ENCODE assay signal across 17 mouse cellular contexts in the genomic region with DNA sequence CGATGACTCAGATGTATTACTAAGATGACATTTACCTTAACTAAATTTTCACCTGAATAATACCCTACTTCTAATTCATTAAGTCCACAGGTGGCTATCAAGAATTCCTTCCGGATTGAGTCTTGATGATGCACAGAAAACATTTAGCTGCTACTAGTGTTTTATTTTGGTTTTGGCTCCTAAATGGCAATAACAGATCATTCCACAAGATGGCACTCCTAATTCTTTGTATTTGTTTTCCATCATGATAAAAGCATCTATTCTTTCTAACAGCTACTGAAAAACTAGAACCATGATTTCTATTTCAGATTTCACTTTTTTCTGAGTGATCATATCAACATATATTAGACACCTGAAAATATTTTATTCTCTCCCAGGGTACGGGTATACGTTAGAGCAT.
DNase-seq lines count a peak whose midpoint lies in the region; ATAC-seq and TF ChIP-seq lines count a peak whose summit lies in the region.
"Had no signal": no experiment of that assay in that cellular context is flagged by ENCODE, and none has a peak within 500 bp of the region (broad histone marks: within the 10 kb centered on the region; RNA-seq: fewer than 3 reads in every experiment).

No protein-coding gene starts in this region.

- H3K79me2 ChIP-seq in CH12.LX (replicated peaks; ENCODE audit: control insufficient read depth, extremely low read depth, insufficient read depth, poor library complexity, severe bottlenecking) = no peaks in the 10 kb centered on the region

- no peak overlapping the region for H3K4me2 ChIP-seq in forebrain, embryonic 14.5 days (ENCODE audit: low read length)
- no peak overlapping the region for H3K4me2 ChIP-seq in forebrain, embryonic 16.5 days (ENCODE audit: low read length)
- H3K4me2 ChIP-seq in CH12.LX (ENCODE audit: insufficient read depth, low read depth, poor library complexity, severe bottlenecking) = no peak overlapping the region
- H3K4me2 ChIP-seq in heart, embryonic 11.5 days = no peak overlapping the region
- H3K4me2 ChIP-seq: intestine, embryonic 15.5 days; limb, embryonic 12.5 days; lung, embryonic 15.5 days; midbrain, embryonic 12.5 days; neural tube, embryonic 15.5 days had no signal

- no peak overlapping the region for H3K9ac ChIP-seq in forebrain, embryonic 14.5 days (ENCODE audit: low read length)
- H3K9ac ChIP-seq in forebrain, embryonic 16.5 days (replicated peaks; ENCODE audit: low read depth, low read length) = no peak overlapping the region
- H3K9ac ChIP-seq in CH12.LX (ENCODE audit: insufficient read depth, low read depth) = no peak overlapping the region
- no peak overlapping the region for H3K9ac ChIP-seq in heart, embryonic 11.5 days (ENCODE audit: low read depth, low read length)
- H3K9ac ChIP-seq: intestine, embryonic 15.5 days; limb, embryonic 12.5 days; lung, embryonic 15.5 days; midbrain, embryonic 12.5 days; neural tube, embryonic 15.5 days had no signal

- no peak for TF ChIP-seq POLR2A in CH12.LX (IDR thresholded peaks at IDR 0.05; ENCODE audit: low read depth, low read length)

- no peak overlapping the region for H3K4me3 ChIP-seq in forebrain, embryonic 14.5 days (ENCODE audit: low read depth, low read length)
- no peak overlapping the region for H3K4me3 ChIP-seq in forebrain, embryonic 16.5 days (replicated peaks; ENCODE audit: low read length)
- no peak overlapping the region for H3K4me3 ChIP-seq in CH12.LX (replicated peaks in 1 of 3; ENCODE audit: low read depth in 2 of 3, low read length in 2 of 3, poor library complexity in 1 of 3)
- no peak overlapping the region for H3K4me3 ChIP-seq in heart, embryonic 11.5 days (ENCODE audit: low read depth, low read length)
- H3K4me3 ChIP-seq: forebrain, embryonic 10.5 days; intestine, embryonic 15.5 days; limb, embryonic 12.5 days; lung, embryonic 15.5 days; midbrain, embryonic 12.5 days; neural tube, embryonic 15.5 days had no signal

- H3K9me3 ChIP-seq in forebrain, embryonic 14.5 days (replicated peaks; ENCODE audit: control insufficient read depth, low read length) = no peaks in the 10 kb centered on the region
- no peaks in the 10 kb centered on the region for H3K9me3 ChIP-seq in forebrain, embryonic 16.5 days (ENCODE audit: control insufficient read depth, low read length)
- no peaks in the 10 kb centered on the region for H3K9me3 ChIP-seq in CH12.LX (replicated peaks; ENCODE audit: low read length)
- no peaks in the 10 kb centered on the region for H3K9me3 ChIP-seq in heart, embryonic 11.5 days (replicated peaks; ENCODE audit: control insufficient read depth, low read length)
- H3K9me3 ChIP-seq: forebrain, embryonic 10.5 days; intestine, embryonic 15.5 days; limb, embryonic 12.5 days; lung, embryonic 15.5 days; midbrain, embryonic 12.5 days; neural tube, embryonic 15.5 days had no signal

- in situ Hi-C loops in CH12.LX (cut with MboI; ENCODE audit: low pct_ligation_motif_present, low pct_unique_long_range_greater_than_20kb, low sequenced_read_pairs) = no loop called here

- H3K4me1 ChIP-seq in forebrain, embryonic 14.5 days (ENCODE audit: control insufficient read depth, insufficient read depth, low read length) = no peaks in the 10 kb centered on the region
- H3K4me1 ChIP-seq in forebrain, embryonic 16.5 days (replicated peaks; ENCODE audit: control insufficient read depth, insufficient read depth, low read length) = no peaks in the 10 kb centered on the region
- H3K4me1 ChIP-seq in CH12.LX (ENCODE audit: control insufficient read depth in 1 of 2, insufficient read depth in 2 of 2) = no peaks in the 10 kb centered on the region
- no peaks in the 10 kb centered on the region for H3K4me1 ChIP-seq in heart, embryonic 11.5 days (ENCODE audit: control insufficient read depth, insufficient read depth, low read length)
- H3K4me1 ChIP-seq: forebrain, embryonic 10.5 days; intestine, embryonic 15.5 days; limb, embryonic 12.5 days; lung, embryonic 15.5 days; midbrain, embryonic 12.5 days; neural tube, embryonic 15.5 days had no signal

- TF ChIP-seq EP300 in CH12.LX (IDR thresholded peaks at IDR 0.05; ENCODE audit: low read length) = no peak

- no peaks in the 10 kb centered on the region for H3K27me3 ChIP-seq in forebrain, embryonic 14.5 days (replicated peaks; ENCODE audit: control insufficient read depth, insufficient read depth, low read length)
- H3K27me3 ChIP-seq in forebrain, embryonic 16.5 days (replicated peaks; ENCODE audit: control insufficient read depth, insufficient read depth, low read length) = no peaks in the 10 kb centered on the region
- no peaks in the 10 kb centered on the region for H3K27me3 ChIP-seq in CH12.LX (replicated peaks)
- H3K27me3 ChIP-seq in heart, embryonic 11.5 days (ENCODE audit: control insufficient read depth, insufficient read depth, low read length) = no peaks in the 10 kb centered on the region
- H3K27me3 ChIP-seq: intestine, embryonic 15.5 days; limb, embryonic 12.5 days; lung, embryonic 15.5 days; midbrain, embryonic 12.5 days; neural tube, embryonic 15.5 days had no signal

- dilution Hi-C loops in CH12.LX (cut with MboI; ENCODE audit: extremely low pct_ligation_motif_present, extremely low pct_unique_long_range_greater_than_20kb, low sequenced_read_pairs) = no loop called here

- WGBS in forebrain, embryonic 14.5 days = 69% methylated on average over 4 of the region's 4 CpGs
- 71% methylated on average over 4 of the region's 4 CpGs for WGBS in forebrain, embryonic 16.5 days
- WGBS in heart, embryonic 11.5 days (ENCODE audit: insufficient replicate concordance) = 70% methylated on average over 4 of the region's 4 CpGs

- no peaks in the 10 kb centered on the region for H3K36me3 ChIP-seq in forebrain, embryonic 14.5 days (ENCODE audit: control insufficient read depth, insufficient read depth, low read length)
- no peaks in the 10 kb centered on the region for H3K36me3 ChIP-seq in forebrain, embryonic 16.5 days (ENCODE audit: control insufficient read depth, insufficient read depth)
- no peaks in the 10 kb centered on the region for H3K36me3 ChIP-seq in CH12.LX (replicated peaks in 1 of 2; ENCODE audit: control insufficient read depth in 1 of 2, insufficient read depth in 1 of 2, low read length in 1 of 2)
- H3K36me3 ChIP-seq in heart, embryonic 11.5 days (ENCODE audit: control insufficient read depth, insufficient read depth, low read length) = no peaks in the 10 kb centered on the region
- H3K36me3 ChIP-seq: forebrain, embryonic 10.5 days; intestine, embryonic 15.5 days; limb, embryonic 12.5 days; lung, embryonic 15.5 days; midbrain, embryonic 12.5 days; neural tube, embryonic 15.5 days had no signal

- DNase-seq in forebrain, embryonic 14.5 days (ENCODE audit: low spot score) = peak; percentile 44
- peak; percentile 33 for DNase-seq in layer of hippocampus, adult 9-10 months (ENCODE audit: low spot score)
- DNase-seq in layer of hippocampus, adult 8-10 months (ENCODE audit: low spot score in 2 of 2) = no peak
- DNase-seq in CH12.LX (ENCODE audit: extremely low read depth) = no peak
- peak; percentile 7 for DNase-seq in embryo, embryonic 11 days
- no peak for DNase-seq in thymus, adult 18-20 months
- DNase-seq: gastrocnemius, postnatal 14 days; layer of hippocampus, adult 9-11 months; right cerebral cortex, postnatal 25 days had no signal

- no peak for TF ChIP-seq CTCF in CH12.LX (conservative IDR thresholded peaks at IDR 0.05 in 1 of 2, IDR thresholded peaks at IDR 0.05 in 1 of 2; ENCODE audit: low read depth in 2 of 2, low read length in 2 of 2)

- TF ChIP-seq RAD21 in CH12.LX (IDR thresholded peaks at IDR 0.05; ENCODE audit: low read depth, low read length) = peak; percentile 25

- ATAC-seq in forebrain, embryonic 14.5 days = no peak
- no peak for ATAC-seq in forebrain, embryonic 16.5 days
- ATAC-seq in heart, embryonic 11.5 days (replicated peaks; ENCODE audit: insufficient number of reproducible peaks, low FRiP score, low TSS enrichment) = no peak
- ATAC-seq: intestine, embryonic 15.5 days had no signal

- H3K27ac ChIP-seq in forebrain, embryonic 14.5 days (ENCODE audit: low read depth, low read length) = no peak overlapping the region
- no peak overlapping the region for H3K27ac ChIP-seq in forebrain, embryonic 16.5 days (ENCODE audit: low read length)
- no peak overlapping the region for H3K27ac ChIP-seq in CH12.LX (ENCODE audit: insufficient read depth, low read depth)
- H3K27ac ChIP-seq in heart, embryonic 11.5 days (ENCODE audit: low read depth, low read length) = no peak overlapping the region
- H3K27ac ChIP-seq: forebrain, embryonic 10.5 days; intestine, embryonic 15.5 days; limb, embryonic 12.5 days; lung, embryonic 15.5 days; midbrain, embryonic 12.5 days; neural tube, embryonic 15.5 days had no signal

TF ChIP-seq in CH12.LX, 34 proteins besides CTCF, POLR2A, EP300 and RAD21:
- TF ChIP-seq TBP (conservative IDR thresholded peaks at IDR 0.05; ENCODE audit: low read depth, low read length) = no peak
- TF ChIP-seq IRF4 (IDR thresholded peaks at IDR 0.05; ENCODE audit: low read depth, low read length) = no peak
- no peak for TF ChIP-seq ZKSCAN1 (IDR thresholded peaks at IDR 0.05; ENCODE audit: borderline replicate concordance, low read depth, low read length)
- no peak for TF ChIP-seq ELF1 (IDR thresholded peaks at IDR 0.05; ENCODE audit: low read depth, low read length)
- no peak for TF ChIP-seq ZMIZ1 (IDR thresholded peaks at IDR 0.05; ENCODE audit: low read depth, low read length)
- TF ChIP-seq BHLHE40 (IDR thresholded peaks at IDR 0.05; ENCODE audit: low read depth, low read length) = no peak

Comparison
In these comparisons a context has a peak if more than half of its experiments do, and no peak if none do; other contexts are left out.
1. DNase-seq: peak in forebrain, embryonic 14.5 days (single experiment), layer of hippocampus, adult 9-10 months (single experiment) and embryo, embryonic 11 days (single experiment); none in layer of hippocampus, adult 8-10 months (0 of 2), CH12.LX (single experiment) and thymus, adult 18-20 months (0 of 2).